Mouse (Mus musculus): ENCODE results near the gene Pcnp.

DNA sequence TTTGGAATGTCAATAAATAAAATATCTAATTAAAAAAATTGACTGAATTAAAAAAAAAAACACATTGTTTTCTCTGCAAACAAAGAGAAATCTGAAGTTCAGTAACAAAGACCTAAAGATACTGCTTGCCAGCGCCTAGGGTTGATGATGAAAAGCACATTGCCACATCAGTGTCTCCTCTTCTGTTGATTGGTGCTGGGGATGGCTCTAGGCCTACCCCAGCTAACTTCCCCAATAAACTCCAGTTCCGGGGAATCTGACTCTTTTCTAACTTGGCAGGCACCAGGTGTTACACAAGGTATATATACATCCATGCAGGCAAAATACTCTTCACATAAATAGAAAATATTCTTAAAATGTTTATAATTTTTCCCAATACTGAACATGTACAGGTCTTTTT is 35.3 kb downstream of the Pcnp start:
- TF ChIP-seq CTCF (IDR thresholded peaks at IDR 0.05; ENCODE audit: insufficient read depth, low read depth, low read length) = no peak
- TF ChIP-seq POLR2A (IDR thresholded peaks at IDR 0.05; ENCODE audit: insufficient read depth, low read depth, low read length) = no peak

All from olfactory bulb, adult 2 months (tissue).